Mouse (Mus musculus): ENCODE measurements around the gene Cpe.

Cpe gene

DNA sequence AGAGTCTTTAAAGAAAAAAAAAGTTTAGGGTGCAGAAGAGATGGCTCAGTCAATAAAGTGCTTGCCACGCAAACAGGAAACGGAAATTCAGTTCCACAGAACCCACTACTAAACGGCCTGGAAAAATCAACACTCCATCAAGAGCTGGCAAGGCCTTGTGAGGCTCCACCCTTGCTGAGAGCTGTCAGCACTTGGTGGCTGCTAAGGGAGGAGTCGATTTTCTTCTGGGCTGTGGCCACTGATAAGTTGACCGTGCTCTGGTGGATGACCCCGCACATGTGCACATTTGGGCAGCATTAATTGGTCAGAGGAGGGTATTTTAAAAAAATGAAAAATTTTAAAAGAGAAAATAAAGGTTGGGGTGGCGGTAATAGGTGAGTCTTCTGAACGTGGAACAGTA, 114.6 kb downstream of the Cpe start:
- DNase-seq (ENCODE audit: low read depth, low spot score) = no peak

DNA sequence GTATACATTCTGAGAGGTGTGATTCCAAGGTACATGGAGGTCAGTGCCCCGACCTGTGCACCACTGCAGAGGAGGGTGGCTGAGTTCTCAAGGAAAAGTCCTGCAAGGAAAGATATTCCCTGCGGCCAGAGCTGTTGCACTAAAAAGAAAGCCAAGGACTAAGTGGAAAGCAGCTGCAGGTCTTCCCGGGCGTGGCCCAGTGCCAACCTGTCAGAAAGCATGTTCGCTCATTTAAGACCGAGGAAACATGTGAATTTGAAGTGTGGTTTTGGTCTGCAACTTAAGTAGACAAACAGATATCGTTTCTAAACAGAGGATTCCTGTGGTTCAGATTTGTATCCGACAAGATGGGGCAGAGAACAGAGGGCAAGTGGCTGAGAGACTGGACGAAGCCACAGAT, 117.9 kb downstream of the Cpe start:
- DNase-seq (ENCODE audit: low read depth, low spot score) = no peak

DNA sequence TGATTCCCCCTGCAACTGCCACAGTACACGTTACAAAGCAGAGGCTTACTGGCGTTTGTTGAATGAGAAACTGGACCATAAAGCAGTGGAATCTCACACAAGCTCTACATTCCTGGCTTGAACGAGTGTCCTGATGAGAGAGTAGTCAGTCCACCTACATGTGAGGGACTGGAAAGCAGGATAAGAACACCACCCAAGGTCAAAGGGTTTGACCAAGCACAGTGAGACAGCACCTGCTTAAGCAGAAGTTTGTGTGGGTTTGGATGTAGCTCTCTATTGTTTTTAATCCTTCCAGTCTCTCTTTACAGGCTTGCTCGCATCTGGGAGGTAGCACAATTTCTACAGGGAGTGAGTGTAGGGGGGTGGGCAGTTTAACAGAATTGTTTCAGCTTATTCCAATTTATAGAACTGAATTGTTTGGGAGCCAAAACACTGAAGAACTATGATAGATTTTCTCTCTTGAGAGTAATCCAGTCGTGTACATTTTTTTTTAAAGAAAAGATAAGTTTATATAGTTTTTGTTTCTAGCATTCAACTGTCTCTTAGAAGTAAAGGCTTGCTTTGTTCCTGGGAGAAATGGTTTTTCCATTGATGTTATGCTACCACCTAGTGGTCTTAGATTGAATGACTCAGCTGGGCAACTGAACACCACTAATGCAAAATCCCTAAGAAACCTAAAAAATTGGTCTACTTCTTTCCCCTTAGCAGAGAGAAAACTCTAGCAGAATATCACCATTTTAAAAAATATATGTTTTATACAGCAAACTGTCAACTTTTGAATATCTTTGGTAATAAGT, 144.6 kb downstream of the Cpe start:
- DNase-seq (ENCODE audit: low read depth, low spot score) = peak; percentile 63

DNA sequence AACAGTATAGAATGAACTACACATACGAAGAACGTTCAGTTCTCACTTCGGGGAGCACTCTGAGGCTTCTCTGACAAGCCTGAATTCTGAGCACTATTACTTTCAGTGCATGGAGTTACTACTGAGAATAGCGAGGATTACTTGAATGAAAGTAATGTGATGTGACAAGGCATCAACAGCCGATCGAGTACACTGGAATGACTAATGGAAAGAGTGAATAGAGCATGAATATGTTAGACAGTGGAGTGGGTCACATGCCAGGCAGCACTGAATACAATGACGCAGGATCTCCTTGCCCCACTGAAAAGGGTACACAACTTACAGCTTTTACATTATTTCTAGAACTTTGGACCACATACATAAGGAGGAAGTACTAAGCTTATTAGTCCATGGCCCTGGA, 149.4 kb downstream of the Cpe start:
- no peak for DNase-seq (ENCODE audit: low read depth, low spot score)

All from ES-CJ7 (cell line).